Mouse (Mus musculus): ENCODE data around the gene Foxred1.
A peak's percentile ranks its signal among the peaks of the same experiment; 100 is the strongest.

Gene Foxred1

GRCm38 (mm10) chr9:35188700-35189099 is 22.2 kb downstream of the Foxred1 start:
- peak; percentile 67 for DNase-seq

- no peak for DNase-seq
Observed at GRCm38 (mm10) chr9:35187351-35187903, 23.4 kb downstream of the Foxred1 start.

- DNase-seq = no peak
Observed at GRCm38 (mm10) chr9:35186430-35186829, 24.4 kb downstream of the Foxred1 start.

- no peak for DNase-seq
Observed at GRCm38 (mm10) chr9:35183359-35183758, 27.5 kb downstream of the Foxred1 start.

GRCm38 (mm10) chr9:35182832-35183231 is 28.0 kb downstream of the Foxred1 start:
- no peak for DNase-seq

- DNase-seq = no peak
Observed at GRCm38 (mm10) chr9:35176124-35176659, 34.7 kb downstream of the Foxred1 start.

GRCm38 (mm10) chr9:35175251-35176123 is 35.4 kb downstream of the Foxred1 start, which contains the start of gene Dcps:
Gene Dcps (minus strand): TSS chr9:35176061.
- DNase-seq = peak; percentile 92

- DNase-seq = no peak
Observed at GRCm38 (mm10) chr9:35173331-35173730, 37.5 kb downstream of the Foxred1 start.

GRCm38 (mm10) chr9:35170071-35170470 is 40.8 kb downstream of the Foxred1 start:
- DNase-seq = no peak

- no peak for DNase-seq
Observed at GRCm38 (mm10) chr9:35166798-35167635, 43.8 kb downstream of the Foxred1 start.

- peak; percentile 34 for DNase-seq
Observed at GRCm38 (mm10) chr9:35166144-35166797, 44.6 kb downstream of the Foxred1 start.

GRCm38 (mm10) chr9:35164142-35164874 is 46.5 kb downstream of the Foxred1 start:
- no peak for DNase-seq

GRCm38 (mm10) chr9:35163011-35163690 is 47.7 kb downstream of the Foxred1 start:
- DNase-seq = peak; percentile 63

GRCm38 (mm10) chr9:35161721-35162120 is 49.1 kb downstream of the Foxred1 start:
- DNase-seq = no peak

- DNase-seq = no peak
Observed at GRCm38 (mm10) chr9:35160662-35161061, 50.2 kb downstream of the Foxred1 start.

GRCm38 (mm10) chr9:35158477-35158876 is 52.4 kb downstream of the Foxred1 start:
- DNase-seq = no peak

GRCm38 (mm10) chr9:35156862-35157261 is 54.0 kb downstream of the Foxred1 start:
- DNase-seq = no peak

GRCm38 (mm10) chr9:35156002-35156710 is 54.7 kb downstream of the Foxred1 start:
- DNase-seq = peak; percentile 40

Data from lung, postnatal 14 days (tissue).